Mouse (Mus musculus): Measurements from ENCODE around the gene Trip10. TPM values are rescaled to one million over a fixed set of nuclear protein-coding genes. Genes with fewer than 3 reads are reported as not detected.
A peak's percentile ranks its signal among the peaks of the same experiment; 100 is the strongest.

Gene Trip10
- polyA plus RNA-seq, 2 experiments = 6.0 to 6.6 TPM

GRCm38 (mm10) chr17:57271301-57271700 lies 22.0 kb downstream of the Trip10 start:
- no peak for ATAC-seq (ENCODE audit: insufficient read depth)
- DNase-seq (ENCODE audit: low read depth in 3 of 3, low spot score in 3 of 3) = no peak
- no peak overlapping the region for H3K9ac ChIP-seq (replicated peaks)
- H3K36me3 ChIP-seq (replicated peaks; ENCODE audit: control insufficient read depth, insufficient read depth, low read depth) = no peaks in the 10 kb centered on the region
- peaks cover 16% of the 10 kb centered on the region for H3K27me3 ChIP-seq (ENCODE audit: control insufficient read depth, insufficient read depth, low read length)
- H3K4me1 ChIP-seq (replicated peaks; ENCODE audit: control insufficient read depth in 2 of 2, insufficient read depth in 2 of 2, low read length in 1 of 2) = peaks cover 4 to 6% of the 10 kb centered on the region in 2 experiments
- TF ChIP-seq EP300 (IDR thresholded peaks at IDR 0.05; ENCODE audit: low read depth) = no peak
- TF ChIP-seq CTCF (IDR thresholded peaks at IDR 0.05; ENCODE audit: low read depth) = no peak
- H3K9me3 ChIP-seq (ENCODE audit: control insufficient read depth, low read length) = no peaks in the 10 kb centered on the region
- H3K27ac ChIP-seq = no peak overlapping the region
- H3K4me3 ChIP-seq (ENCODE audit: insufficient read depth in 1 of 2, low read depth in 2 of 2, low read length in 2 of 2) = no peak overlapping the region
- no peak overlapping the region for H3K4me2 ChIP-seq (ENCODE audit: low read depth)
- WGBS (ENCODE audit: insufficient replicate concordance) = 57% methylated on average over 9 of the region's 9 CpGs

DNA sequence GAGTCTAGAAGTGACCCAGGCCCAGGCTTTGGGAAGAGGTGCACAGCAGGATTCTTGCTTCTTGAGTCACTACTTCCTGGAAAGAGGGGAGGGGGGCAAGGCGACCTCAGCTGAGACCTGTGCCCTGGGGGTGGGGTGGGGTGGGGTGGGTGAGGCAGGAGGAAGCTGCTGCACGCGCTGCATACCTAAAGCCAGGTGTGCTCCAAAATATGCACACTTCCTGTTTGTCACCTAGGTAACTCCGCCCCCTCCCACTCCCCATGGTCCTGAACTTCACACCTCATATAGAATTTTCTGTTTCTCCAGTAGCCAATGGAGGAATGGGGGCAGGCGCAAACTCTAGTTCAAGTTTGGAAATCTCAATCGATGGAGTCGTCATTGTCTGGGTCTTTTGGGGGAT lies 24.6 kb downstream of the Trip10 start:
- Histone ChIP-seq H3K36me3 (replicated peaks; ENCODE audit: control insufficient read depth, insufficient read depth, low read depth) (no peaks in the 10 kb centered on the region), H3K9me3 (ENCODE audit: control insufficient read depth, low read length) (no peaks in the 10 kb centered on the region), H3K4me2 (ENCODE audit: low read depth) (no peak overlapping the region), H3K4me3 (ENCODE audit: insufficient read depth in 1 of 2, low read depth in 2 of 2, low read length in 2 of 2) (no peak overlapping the region), H3K27ac (no peak overlapping the region), H3K4me1 (replicated peaks; ENCODE audit: control insufficient read depth in 2 of 2, insufficient read depth in 2 of 2, low read length in 1 of 2) (peaks cover 4 to 17% of the 10 kb centered on the region in 2 experiments), H3K27me3 (ENCODE audit: control insufficient read depth, insufficient read depth, low read length) (peaks cover 17% of the 10 kb centered on the region), H3K9ac (replicated peaks) (no peak overlapping the region)
- DNase-seq (ENCODE audit: low read depth in 3 of 3, low spot score in 3 of 3) (no peak), ATAC-seq (ENCODE audit: insufficient read depth) (no peak)
- 35% methylated on average over 7 of the region's 7 CpGs for WGBS (ENCODE audit: insufficient replicate concordance)
- TF ChIP-seq CTCF (IDR thresholded peaks at IDR 0.05; ENCODE audit: low read depth) = no peak
- no peak for TF ChIP-seq EP300 (IDR thresholded peaks at IDR 0.05; ENCODE audit: low read depth)

- Histone ChIP-seq H3K4me2 (ENCODE audit: low read depth) (peak overlapping the region; percentile 65), H3K27ac (no peak overlapping the region), H3K9ac (replicated peaks) (no peak overlapping the region), H3K4me3 (ENCODE audit: insufficient read depth in 1 of 2, low read depth in 2 of 2, low read length in 2 of 2) (peak overlapping the region; percentile 48 to 53), H3K36me3 (replicated peaks; ENCODE audit: control insufficient read depth, insufficient read depth, low read depth) (no peaks in the 10 kb centered on the region), H3K4me1 (replicated peaks; ENCODE audit: control insufficient read depth in 2 of 2, insufficient read depth in 2 of 2, low read length in 1 of 2) (peaks cover 4 to 17% of the 10 kb centered on the region in 2 experiments), H3K27me3 (ENCODE audit: control insufficient read depth, insufficient read depth, low read length) (peaks cover 17% of the 10 kb centered on the region), H3K9me3 (ENCODE audit: control insufficient read depth, low read length) (no peaks in the 10 kb centered on the region)
- no peak for ATAC-seq (ENCODE audit: insufficient read depth)
- DNase-seq (ENCODE audit: low read depth in 3 of 3, low spot score in 3 of 3) = no peak
- 6% methylated on average over 15 of the region's 15 CpGs for WGBS (ENCODE audit: insufficient replicate concordance)
- no peak for TF ChIP-seq EP300 (IDR thresholded peaks at IDR 0.05; ENCODE audit: low read depth)
Measured at GRCm38 (mm10) chr17:57274686-57275085, 25.4 kb downstream of the Trip10 start.

- peaks cover 4 to 17% of the 10 kb centered on the region in 2 experiments for H3K4me1 ChIP-seq (replicated peaks; ENCODE audit: control insufficient read depth in 2 of 2, insufficient read depth in 2 of 2, low read length in 1 of 2)
- H3K9ac ChIP-seq (replicated peaks) = no peak overlapping the region
- no peaks in the 10 kb centered on the region for H3K36me3 ChIP-seq (replicated peaks; ENCODE audit: control insufficient read depth, insufficient read depth, low read depth)
- WGBS (ENCODE audit: insufficient replicate concordance) = under 1% methylated on average over 47 of the region's 53 CpGs
- DNase-seq (ENCODE audit: low read depth in 3 of 3, low spot score in 3 of 3) = peak; percentile 43 to 58 (median 46)
- peak overlapping the region; percentile 65 for H3K4me2 ChIP-seq (ENCODE audit: low read depth)
- no peak overlapping the region for H3K27ac ChIP-seq
- ATAC-seq (ENCODE audit: insufficient read depth) = peak; percentile 72
- TF ChIP-seq CTCF (IDR thresholded peaks at IDR 0.05; ENCODE audit: low read depth) (no peak), EP300 (IDR thresholded peaks at IDR 0.05; ENCODE audit: low read depth) (no peak)
- H3K27me3 ChIP-seq (ENCODE audit: control insufficient read depth, insufficient read depth, low read length) = peaks cover 17% of the 10 kb centered on the region
- H3K9me3 ChIP-seq (ENCODE audit: control insufficient read depth, low read length) = no peaks in the 10 kb centered on the region
- H3K4me3 ChIP-seq (ENCODE audit: insufficient read depth in 1 of 2, low read depth in 2 of 2, low read length in 2 of 2) = peak overlapping the region; percentile 48 to 53
Measured at GRCm38 (mm10) chr17:57275111-57275996, 26.1 kb downstream of the Trip10 start.

DNA sequence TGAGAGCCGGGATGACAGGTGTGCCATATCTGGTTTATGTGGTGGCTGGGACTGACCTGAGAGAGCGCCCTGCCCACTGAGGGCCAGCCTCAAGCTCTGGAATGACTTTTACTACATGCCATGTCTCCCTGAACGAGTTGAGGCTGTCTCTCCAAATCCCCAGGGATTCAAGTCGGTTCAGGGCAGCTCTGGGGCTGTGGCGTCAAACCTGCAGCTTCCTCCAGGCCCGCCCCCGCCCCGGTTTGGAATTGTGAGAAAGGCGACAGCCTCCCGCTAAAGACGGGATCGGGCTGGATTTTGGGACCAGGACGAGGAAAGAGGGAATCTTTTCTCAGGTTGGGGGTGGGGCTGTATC lies 26.7 kb downstream of the Trip10 start:
- DNase-seq (ENCODE audit: low read depth in 3 of 3, low spot score in 3 of 3) (no peak), ATAC-seq (ENCODE audit: insufficient read depth) (no peak)
- no peak for TF ChIP-seq CTCF (IDR thresholded peaks at IDR 0.05; ENCODE audit: low read depth)
- no peak for TF ChIP-seq EP300 (IDR thresholded peaks at IDR 0.05; ENCODE audit: low read depth)
- H3K9ac ChIP-seq (replicated peaks) = no peak overlapping the region
- H3K4me2 ChIP-seq (ENCODE audit: low read depth) = peak overlapping the region; percentile 65
- 2% methylated on average over 13 of the region's 13 CpGs for WGBS (ENCODE audit: insufficient replicate concordance)
- no peaks in the 10 kb centered on the region for H3K36me3 ChIP-seq (replicated peaks; ENCODE audit: control insufficient read depth, insufficient read depth, low read depth)
- peaks cover 4 to 17% of the 10 kb centered on the region in 2 experiments for H3K4me1 ChIP-seq (replicated peaks; ENCODE audit: control insufficient read depth in 2 of 2, insufficient read depth in 2 of 2, low read length in 1 of 2)
- peak overlapping the region; percentile 48 to 89 for H3K4me3 ChIP-seq (ENCODE audit: insufficient read depth in 1 of 2, low read depth in 2 of 2, low read length in 2 of 2)
- H3K27ac ChIP-seq = no peak overlapping the region
- H3K9me3 ChIP-seq (ENCODE audit: control insufficient read depth, low read length) = no peaks in the 10 kb centered on the region
- peaks cover 17% of the 10 kb centered on the region for H3K27me3 ChIP-seq (ENCODE audit: control insufficient read depth, insufficient read depth, low read length)
